Mouse (Mus musculus): ENCODE measurements around the gene Sptbn1.
A peak's percentile ranks its signal among the peaks of the same experiment; 100 is the strongest.

Gene Sptbn1

GRCm38 (mm10) chr11:30210100-30210811, 57.7 kb downstream of the Sptbn1 start:
- no peak for DNase-seq

GRCm38 (mm10) chr11:30209495-30209894, 58.5 kb downstream of the Sptbn1 start:
- DNase-seq = peak; percentile 73 to 91

- DNase-seq = peak; percentile 63 to 66
Observed at GRCm38 (mm10) chr11:30204398-30204797, 63.6 kb downstream of the Sptbn1 start.

- DNase-seq = peak in 1 of 2 experiments; percentile 45
Observed at GRCm38 (mm10) chr11:30200391-30200790, 67.6 kb downstream of the Sptbn1 start.

- peak; percentile 81 to 90 for DNase-seq
Observed at GRCm38 (mm10) chr11:30198091-30198675, 69.8 kb downstream of the Sptbn1 start.

DNA sequence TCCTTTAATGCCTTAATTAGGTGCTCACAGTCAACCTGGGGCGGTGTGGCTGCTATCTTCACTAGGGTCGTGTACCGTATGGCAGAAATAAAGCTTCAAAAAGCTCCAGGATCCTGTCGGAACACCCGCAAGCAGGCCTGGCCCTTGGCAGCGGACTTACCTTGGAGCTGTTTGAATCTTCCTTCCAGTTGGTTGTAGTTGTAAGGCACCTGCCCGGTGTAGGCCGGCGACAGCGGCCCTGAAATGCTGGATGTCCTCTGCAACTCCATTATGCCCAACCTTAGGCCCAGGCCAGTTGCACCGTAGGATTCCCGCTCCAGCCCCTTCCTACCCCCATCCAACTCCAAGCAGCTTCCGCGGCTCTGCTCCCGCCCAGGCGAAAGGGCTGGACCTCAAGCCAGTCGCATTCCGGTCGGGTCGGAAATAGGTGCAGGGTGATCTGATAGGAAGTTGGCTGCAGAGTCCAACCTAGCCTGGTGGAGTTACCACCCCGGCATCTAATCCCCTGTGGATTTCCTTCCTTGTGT, 70.3 kb downstream of the Sptbn1 start:
- DNase-seq = peak; percentile 82 to 91

GRCm38 (mm10) chr11:30196368-30197070, 71.5 kb downstream of the Sptbn1 start:
- DNase-seq = no peak

DNA sequence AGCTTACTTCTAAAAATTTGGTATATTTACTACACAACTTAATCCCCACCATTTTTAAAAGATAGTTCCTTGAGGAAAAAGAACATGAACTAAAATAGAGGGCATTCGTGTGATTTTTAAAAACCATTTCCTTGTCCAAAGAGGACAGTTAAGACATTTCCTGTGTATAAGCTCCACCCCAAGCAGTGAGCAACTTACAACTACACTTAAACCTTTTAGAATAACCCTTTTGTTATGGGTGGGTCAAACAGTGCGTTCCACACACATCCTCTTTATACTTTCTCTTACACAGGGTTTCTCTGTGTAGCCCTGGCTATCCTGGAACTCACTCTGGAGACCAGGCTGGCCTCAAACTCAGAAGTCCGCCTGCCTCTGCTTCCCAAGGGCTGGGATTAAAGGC, 72.2 kb downstream of the Sptbn1 start:
- no peak for DNase-seq

DNA sequence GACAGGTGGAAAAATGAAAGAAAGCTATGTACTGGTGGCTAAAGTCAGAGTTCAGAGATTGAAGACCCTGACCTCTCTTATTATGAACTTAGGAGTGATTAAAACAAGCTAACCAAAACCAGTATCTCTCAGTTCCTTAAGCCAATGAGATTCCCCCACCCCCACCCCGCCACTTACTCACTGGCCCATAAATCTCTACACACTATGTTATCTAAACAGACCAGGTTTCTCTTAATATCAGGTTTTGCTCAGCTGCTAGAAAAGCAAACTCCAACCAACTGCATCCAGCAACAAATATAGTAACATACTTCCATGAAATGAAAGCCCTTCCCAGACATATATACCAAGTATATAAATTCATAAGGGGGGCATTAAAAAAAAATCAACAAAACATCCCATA, 73.2 kb downstream of the Sptbn1 start:
- DNase-seq = no peak

DNA sequence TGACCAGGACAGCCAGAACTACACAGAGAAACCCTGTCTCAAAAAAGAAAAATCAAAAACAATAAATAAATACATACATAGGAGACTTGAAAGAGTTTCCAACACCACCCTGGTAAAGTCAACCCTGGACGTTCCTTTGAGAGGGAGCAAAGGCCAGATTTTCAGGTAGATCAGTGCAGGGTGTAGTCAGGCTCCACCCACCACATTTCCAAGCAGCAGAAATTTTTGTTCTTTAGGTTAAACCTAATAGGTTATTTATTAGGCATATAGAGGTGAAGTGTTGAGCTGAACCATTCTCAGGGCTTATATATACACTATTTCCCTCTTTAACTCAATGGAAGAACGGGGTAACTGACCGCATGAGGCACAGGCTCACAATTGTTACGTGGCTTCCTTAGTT, 77.0 kb downstream of the Sptbn1 start:
- no peak for DNase-seq

DNA sequence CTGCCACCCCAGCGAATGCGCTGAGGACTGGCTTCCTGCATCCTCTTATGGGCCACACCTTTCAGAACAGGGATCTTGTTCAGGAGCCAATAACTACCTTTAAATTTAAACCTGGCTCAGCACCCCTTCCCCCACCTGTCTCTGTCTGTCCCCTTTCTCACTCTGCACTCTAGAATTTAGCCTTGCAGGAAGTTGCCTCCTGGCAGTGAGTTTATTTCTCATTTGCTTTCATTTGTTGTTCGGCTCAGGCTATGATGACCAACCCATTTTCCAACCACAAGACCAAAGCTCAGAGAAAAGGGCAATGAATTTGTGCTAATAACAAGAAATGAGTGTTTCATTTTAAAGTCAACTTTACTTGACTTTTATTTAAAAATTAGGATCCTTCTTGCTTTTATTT, 77.9 kb downstream of the Sptbn1 start:
- no peak for DNase-seq

GRCm38 (mm10) chr11:30186902-30187470, 81.0 kb downstream of the Sptbn1 start:
- DNase-seq = peak in 1 of 2 experiments; percentile 56

DNA sequence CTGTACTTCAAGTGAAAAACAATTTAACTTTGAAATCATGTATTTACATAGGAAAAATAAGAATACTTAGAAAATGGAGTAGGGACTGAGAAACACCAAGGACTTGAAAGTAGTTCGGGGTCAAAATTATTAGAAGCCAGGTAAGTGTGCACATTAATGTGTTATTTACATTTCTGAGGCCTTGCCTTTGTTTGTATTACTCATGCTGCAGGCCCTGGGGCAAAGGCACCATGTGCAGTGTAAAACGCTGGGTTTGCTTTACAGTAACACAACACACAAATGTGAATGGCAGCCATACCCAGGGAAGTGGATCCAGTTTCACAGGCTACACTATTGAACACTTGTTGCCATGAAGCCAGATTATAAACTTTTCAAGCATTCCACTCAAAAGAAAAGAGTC, 83.4 kb downstream of the Sptbn1 start:
- no peak for DNase-seq

DNA sequence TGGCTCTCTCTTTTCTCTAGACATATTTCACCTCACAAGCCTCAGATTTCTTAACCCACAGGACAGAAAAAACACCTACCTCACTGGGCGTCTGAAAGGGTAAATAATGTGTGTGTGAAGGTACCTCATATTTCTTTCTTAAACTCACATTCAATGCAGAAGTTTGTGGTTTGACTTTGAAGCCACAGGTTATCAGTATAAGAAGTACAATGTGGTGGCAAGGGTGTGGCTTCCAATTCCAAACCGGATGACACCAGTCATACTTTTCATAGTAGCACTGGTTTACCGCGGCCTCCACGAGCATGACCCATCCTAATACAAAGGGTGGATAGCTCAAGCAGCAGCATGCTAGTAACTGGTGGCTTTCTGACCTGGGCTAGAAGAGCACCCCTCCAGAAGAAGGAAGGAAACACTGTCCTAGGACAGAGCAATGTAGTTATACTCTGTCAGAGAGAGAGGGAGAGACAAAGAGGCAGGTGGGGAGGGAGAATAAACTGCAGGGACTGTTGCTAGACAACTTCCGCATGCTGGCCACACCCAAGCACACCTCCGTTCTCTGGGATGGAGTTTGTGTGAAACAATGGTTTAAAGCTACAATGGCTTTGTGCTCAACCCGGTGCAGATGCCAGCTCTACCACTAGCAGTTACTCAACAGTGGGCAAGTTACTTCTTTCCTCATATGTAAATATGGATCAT, 85.1 kb downstream of the Sptbn1 start:
- DNase-seq = no peak

GRCm38 (mm10) chr11:30178193-30178592, 89.8 kb downstream of the Sptbn1 start:
- DNase-seq = no peak

- peak; percentile 53 to 75 for DNase-seq
Observed at GRCm38 (mm10) chr11:30177145-30177840, 90.7 kb downstream of the Sptbn1 start.

DNA sequence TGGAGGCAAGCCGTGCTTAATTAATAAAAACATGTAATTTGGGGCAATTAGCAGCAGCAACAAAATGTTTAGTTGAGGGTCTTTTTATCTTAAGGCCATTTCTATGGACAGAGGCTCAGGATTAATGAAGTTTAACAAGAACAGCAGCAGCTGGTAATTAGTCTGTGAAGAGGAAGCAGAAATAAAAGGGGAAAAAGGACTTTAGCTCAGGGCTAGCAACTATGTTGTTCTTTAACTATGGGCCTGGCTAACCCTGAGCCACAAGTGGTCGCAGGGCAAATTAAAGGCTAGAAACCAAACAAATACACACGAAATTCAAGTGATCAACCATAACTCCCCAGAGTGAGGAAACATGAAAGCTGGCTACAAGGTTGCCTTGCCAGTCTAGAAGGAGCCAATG, 91.9 kb downstream of the Sptbn1 start:
- no peak for DNase-seq

- DNase-seq = no peak
Observed at GRCm38 (mm10) chr11:30175623-30176022, 92.4 kb downstream of the Sptbn1 start.

DNA sequence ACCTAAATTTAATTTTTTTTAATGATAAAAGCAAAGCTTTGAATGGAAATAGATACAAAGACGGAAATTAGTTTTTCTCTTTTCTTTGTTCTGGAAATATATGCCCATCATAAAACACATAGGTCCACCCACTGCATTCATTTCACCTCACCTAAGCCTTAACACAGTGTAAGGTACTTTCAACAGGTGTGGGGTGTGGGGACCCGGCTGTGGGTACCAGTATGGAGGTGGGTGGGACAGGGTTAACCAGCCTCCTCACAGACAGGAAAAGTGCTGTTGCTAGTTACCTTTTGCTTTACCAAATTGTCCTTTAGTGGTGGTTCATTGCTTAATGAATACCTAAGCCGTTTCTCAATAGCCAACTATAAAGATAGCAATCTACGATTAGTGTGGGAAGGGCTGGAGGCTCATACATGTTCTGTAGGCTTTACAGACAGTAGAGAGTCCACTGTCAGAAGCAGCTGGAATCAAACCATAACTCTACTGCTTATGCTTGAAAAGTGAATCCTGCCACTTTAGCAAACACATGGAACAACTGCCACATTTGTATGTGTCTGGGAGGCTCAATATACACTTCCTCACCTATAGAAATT, 96.3 kb downstream of the Sptbn1 start:
- DNase-seq = no peak

GRCm38 (mm10) chr11:30171184-30171583, 96.8 kb downstream of the Sptbn1 start:
- no peak for DNase-seq

- DNase-seq = no peak
Observed at GRCm38 (mm10) chr11:30166551-30166922, 101.4 kb downstream of the Sptbn1 start.
